Mouse (Mus musculus) forebrain, embryonic 12.5 days (tissue): ENCODE measurements around the gene Hist1h3e. TPM values are rescaled to one million over a fixed set of nuclear protein-coding genes. Genes with fewer than 3 reads are reported as not detected.
"Not testable (repeated sequence)": the region's sequence is repeated elsewhere in the genome, so short reads cannot be mapped to it uniquely, and the experiment has no call there.

Experiments used
- ATAC-seq: fragments of 200-750 bp; cut with Nextera tagmentation; 2 replicates; pipeline ENCODE4 v1.8.0; 2017; ENCODE audit warnings: moderate TSS enrichment; ENCODE audit not compliant: low FRiP score
- H3K27ac ChIP-seq: fragments of 300-500 bp; sonication (generic); 2 replicates; pipeline ENCODE4 v1.5.1; 2016; ENCODE audit warnings: mild to moderate bottlenecking
- H3K27me3 ChIP-seq: fragments of 300-500 bp; sonication (generic); 2 replicates; pipeline ENCODE4 v1.6.1; 2016; ENCODE audit warnings: mild to moderate bottlenecking
- H3K36me3 ChIP-seq: fragments of 300-500 bp; sonication (generic); replicated peaks from 2 replicates; pipeline ENCODE4 v1.6.1; 2016; ENCODE audit warnings: mild to moderate bottlenecking
- H3K4me1 ChIP-seq: fragments of 300-500 bp; sonication (generic); 2 replicates; pipeline ENCODE4 v1.6.1; 2016
- H3K4me2 ChIP-seq: fragments of 300-500 bp; sonication (generic); 2 replicates; pipeline ENCODE4 v1.6.1; 2016; ENCODE audit warnings: mild to moderate bottlenecking, moderate library complexity
- H3K4me3 ChIP-seq: fragments of 300-500 bp; sonication (generic); replicated peaks from 2 replicates; pipeline ENCODE4 v1.5.1; 2016; ENCODE audit warnings: mild to moderate bottlenecking
- H3K9ac ChIP-seq: fragments of 300-500 bp; sonication (generic); 2 replicates; pipeline ENCODE4 v1.6.1; 2016; ENCODE audit warnings: mild to moderate bottlenecking
- H3K9me3 ChIP-seq: fragments of 300-500 bp; sonication (generic); 2 replicates; pipeline ENCODE4 v1.6.1; 2016
- WGBS: fragments of 180-500 bp; shearing (Covaris S2); methylation state at CpG from one replicate; pipeline ENCODE4 v1.1.7; 2016; 5-methylcytosine and 5-hydroxymethylcytosine counted together
- polyA plus RNA-seq: library from polyadenylated mRNA; unstranded; fragments of >200 nt; fragmentation: Nextera tagmentation; extraction: Ambion mirVana; gene quantifications from 2 replicates; pipeline ENCODE4 v1.2.1, GENCODE M21; 2016

Hist1h3e gene
- polyA plus RNA-seq, 1 experiment from 2014 or later = 7.6 TPM

GRCm38 (mm10) chr13:23571022-23571503, 8.9 kb upstream of the Hist1h3e start, which contains the start of the genes Hist1h2ae and Hist1h2bg:
Hist1h2ae (minus strand) TSS chr13:23571220.
Hist1h2bg (plus strand) TSS chr13:23571396.
- ATAC-seq = peak; percentile 90
- H3K4me1 ChIP-seq = peaks cover 18% of the 10 kb centered on the region
- no peaks in the 10 kb centered on the region for H3K9me3 ChIP-seq
- H3K27ac ChIP-seq = peak within 1 kb of the TSS; percentile 97
- peak within 1 kb of the TSS; percentile 66 for H3K4me2 ChIP-seq
- under 1% methylated on average over 18 of the region's 18 CpGs for WGBS
- H3K36me3 ChIP-seq = no peaks in the 10 kb centered on the region
- H3K4me3 ChIP-seq = peak within 1 kb of the TSS; percentile 47
- peak within 1 kb of the TSS; percentile 77 for H3K9ac ChIP-seq
- no peaks in the 10 kb centered on the region for H3K27me3 ChIP-seq

DNA sequence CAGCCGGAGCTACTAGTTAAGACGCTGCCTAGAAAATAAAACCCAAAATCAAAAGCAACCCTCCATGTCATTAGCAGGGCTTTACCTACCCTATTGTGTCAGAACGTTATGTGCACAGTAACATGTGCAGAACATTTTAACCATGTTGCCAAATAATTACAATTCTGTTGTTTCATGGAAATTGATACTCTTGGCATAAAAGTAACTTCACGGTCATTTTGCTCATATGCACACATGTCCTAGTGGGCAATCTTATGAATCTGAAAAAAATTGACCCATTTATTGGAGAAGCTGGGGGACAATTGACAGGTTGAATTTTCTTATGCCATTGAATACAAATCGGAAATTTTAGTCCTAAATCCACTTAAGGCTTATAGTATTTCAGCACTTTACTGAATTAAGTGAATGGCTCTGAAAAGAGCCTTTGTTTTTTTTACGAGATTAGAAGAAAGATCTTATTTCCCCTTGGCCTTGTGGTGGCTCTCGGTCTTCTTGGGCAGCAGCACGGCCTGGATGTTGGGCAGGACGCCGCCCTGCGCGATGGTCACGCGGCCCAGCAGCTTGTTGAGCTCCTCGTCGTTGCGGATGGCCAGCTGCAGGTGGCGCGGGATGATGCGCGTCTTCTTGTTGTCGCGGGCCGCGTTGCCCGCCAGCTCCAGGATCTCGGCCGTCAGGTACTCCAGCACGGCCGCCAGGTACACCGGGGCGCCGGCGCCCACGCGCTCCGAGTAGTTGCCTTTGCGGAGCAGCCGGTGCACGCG, 8.3 kb upstream of the Hist1h3e start:
- Histone ChIP-seq H3K27ac (peak overlapping the region; percentile 97), H3K9ac (peak overlapping the region; percentile 49), H3K4me3 (peak overlapping the region; percentile 47), H3K4me2 (peak overlapping the region; percentile 66), H3K4me1 (peaks cover 17% of the 10 kb centered on the region)
- ATAC-seq, H3K27me3 ChIP-seq, H3K36me3 ChIP-seq, H3K9me3 ChIP-seq: not testable (repeated sequence)
- under 1% methylated on average over 29 of the region's 41 CpGs for WGBS

DNA sequence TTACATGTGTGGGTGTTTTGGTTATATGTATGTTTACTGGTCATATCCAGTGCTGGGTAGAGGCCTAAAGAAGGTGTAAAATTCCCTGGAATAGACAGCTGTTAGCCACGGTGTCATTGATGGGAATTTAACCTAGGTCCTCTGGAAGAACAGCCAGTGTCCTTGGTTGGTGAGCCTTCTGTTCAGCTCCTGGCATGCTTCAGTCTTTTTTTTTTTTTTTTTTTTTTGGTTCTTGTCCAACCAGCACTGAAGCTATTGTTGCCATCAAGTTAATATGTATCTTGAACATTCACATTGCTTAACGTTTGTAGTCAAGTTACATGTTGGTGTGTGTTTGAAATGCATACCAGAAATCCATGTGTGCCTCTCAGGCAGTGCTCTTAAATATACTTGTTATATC, 2.3 kb upstream of the Hist1h3e start:
- H3K9ac ChIP-seq = no peak overlapping the region
- peak overlapping the region; percentile 99; the same call in 1 of the 2 replicates for H3K27ac ChIP-seq
- H3K9me3 ChIP-seq = no peaks in the 10 kb centered on the region
- H3K4me1 ChIP-seq = no peaks in the 10 kb centered on the region; the same call in 1 of the 2 replicates
- H3K27me3 ChIP-seq = no peaks in the 10 kb centered on the region
- no peak overlapping the region for H3K4me3 ChIP-seq
- no peak overlapping the region for H3K4me2 ChIP-seq
- 84% methylated on average over 2 of the region's 2 CpGs for WGBS
- H3K36me3 ChIP-seq = no peaks in the 10 kb centered on the region
- no peak for ATAC-seq

GRCm38 (mm10) chr13:23562699-23563462, 712 bp upstream of the Hist1h3e start:
- H3K4me1 ChIP-seq = no peaks in the 10 kb centered on the region; the same call in 1 of the 2 replicates
- peak overlapping the region; percentile 99 for H3K27ac ChIP-seq
- WGBS = 2% methylated on average over 18 of the region's 18 CpGs
- H3K36me3 ChIP-seq = no peaks in the 10 kb centered on the region
- peak overlapping the region; percentile 48 for H3K9ac ChIP-seq
- ATAC-seq = peak; percentile 57
- peak overlapping the region; percentile 44 for H3K4me3 ChIP-seq
- no peaks in the 10 kb centered on the region for H3K27me3 ChIP-seq
- peak overlapping the region; percentile 64 for H3K4me2 ChIP-seq
- no peaks in the 10 kb centered on the region for H3K9me3 ChIP-seq

GRCm38 (mm10) chr13:23561531-23561882, 662 bp downstream of the Hist1h3e start:
- Histone ChIP-seq H3K27ac (peak overlapping the region; percentile 99), H3K9ac (peak overlapping the region; percentile 63), H3K4me2 (peak overlapping the region; percentile 64), H3K4me3 (peak overlapping the region; percentile 44)
- ATAC-seq, H3K9me3 ChIP-seq, H3K4me1 ChIP-seq, H3K36me3 ChIP-seq, H3K27me3 ChIP-seq: not testable (repeated sequence)
- WGBS = 0% methylated on average over 2 of the region's 5 CpGs

DNA sequence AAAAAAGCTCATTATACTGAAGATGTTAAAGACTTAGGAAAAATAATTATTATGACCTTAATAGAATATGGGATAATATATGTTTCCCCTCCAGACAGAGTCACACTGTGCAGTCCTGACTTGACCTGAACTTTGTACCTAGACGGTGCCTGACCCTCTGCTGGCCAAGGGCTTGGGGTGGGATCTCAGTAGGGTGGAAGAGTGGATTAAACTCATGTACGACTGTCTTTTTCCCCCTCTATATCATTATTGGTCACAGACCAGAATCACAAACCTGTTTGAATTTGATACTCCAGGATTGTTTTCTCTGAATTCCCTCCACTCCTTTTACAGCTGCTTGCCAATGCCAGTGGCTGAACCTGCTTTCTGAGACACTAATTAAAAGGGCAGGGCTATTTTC, 1.5 kb downstream of the Hist1h3e start:
- H3K9ac ChIP-seq, ATAC-seq: not testable (repeated sequence)

GRCm38 (mm10) chr13:23556906-23557305, 5.3 kb downstream of the Hist1h3e start:
- Histone ChIP-seq H3K27me3 (no peaks in the 10 kb centered on the region), H3K4me3 (no peak overlapping the region; the same call in 1 of the 2 replicates), H3K27ac (0 out of 2 replicates have a peak overlapping the region, but pooled peaks have one; percentile 42), H3K9ac (no peak overlapping the region), H3K36me3 (no peaks in the 10 kb centered on the region), H3K4me1 (peaks cover 16% of the 10 kb centered on the region), H3K9me3 (no peaks in the 10 kb centered on the region), H3K4me2 (peak overlapping the region; percentile 93)
- no peak for ATAC-seq
- WGBS = 73% methylated on average over 3 of the region's 3 CpGs

More for the DNA sequence above, 1.5 kb downstream of the Hist1h3e start:
- H3K4me1 ChIP-seq, H3K9me3 ChIP-seq, H3K4me3 ChIP-seq, H3K27me3 ChIP-seq, H3K36me3 ChIP-seq: not testable (repeated sequence)
- 24% methylated on average over 2 of the region's 2 CpGs for WGBS
- peak overlapping the region; percentile 73; the same call in 1 of the 2 replicates for H3K27ac ChIP-seq
- H3K4me2 ChIP-seq = peak overlapping the region; percentile 30

- Histone ChIP-seq H3K4me3 (peak overlapping the region; percentile 56), H3K27ac (peak overlapping the region; percentile 99), H3K4me2 (peak overlapping the region; percentile 93), H3K36me3 (no peaks in the 10 kb centered on the region), H3K9ac (peak overlapping the region; percentile 89), H3K4me1 (peaks cover 18% of the 10 kb centered on the region), H3K9me3 (no peaks in the 10 kb centered on the region), H3K27me3 (no peaks in the 10 kb centered on the region)
- WGBS = under 1% methylated on average over 18 of the region's 18 CpGs
- peak; percentile 82 for ATAC-seq
These were observed 6.2 kb downstream of the Hist1h3e start for GRCm38 (mm10) chr13:23555839-23556416.

GRCm38 (mm10) chr13:23554925-23555838, 7.0 kb downstream of the Hist1h3e start:
- no peaks in the 10 kb centered on the region for H3K36me3 ChIP-seq
- peak overlapping the region; percentile 93 for H3K4me2 ChIP-seq
- under 1% methylated on average over 54 of the region's 54 CpGs for WGBS
- peak overlapping the region; percentile 56 for H3K4me3 ChIP-seq
- no peaks in the 10 kb centered on the region for H3K27me3 ChIP-seq
- ATAC-seq = peak; percentile 88
- H3K9me3 ChIP-seq = no peaks in the 10 kb centered on the region
- H3K4me1 ChIP-seq = peaks cover 23% of the 10 kb centered on the region
- peak overlapping the region; percentile 89 for H3K9ac ChIP-seq
- peak overlapping the region; percentile 99 for H3K27ac ChIP-seq

DNA sequence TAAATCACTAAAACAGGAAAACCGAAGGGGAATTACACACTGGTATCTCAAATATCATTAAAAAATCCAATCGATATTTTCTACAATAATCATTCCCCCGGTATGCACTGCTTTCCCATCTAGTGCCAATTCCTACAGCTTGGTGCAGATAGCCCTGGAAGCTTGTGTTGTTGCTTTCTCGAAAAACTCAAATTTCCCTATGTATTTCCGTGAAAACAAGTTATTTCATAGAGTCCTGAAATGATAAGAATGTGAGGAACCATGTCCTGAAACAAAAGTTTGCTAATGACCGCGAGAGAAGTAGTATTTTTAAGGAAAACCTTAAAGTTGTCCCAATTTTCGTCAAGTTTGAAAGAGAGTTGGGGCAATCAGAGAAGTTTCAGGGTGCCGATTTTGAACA, 7.8 kb downstream of the Hist1h3e start:
- peak overlapping the region; percentile 93 for H3K4me2 ChIP-seq
- peak overlapping the region; percentile 56 for H3K4me3 ChIP-seq
- no peaks in the 10 kb centered on the region for H3K36me3 ChIP-seq
- H3K9me3 ChIP-seq = no peaks in the 10 kb centered on the region
- H3K9ac ChIP-seq = peak overlapping the region; percentile 89
- peak overlapping the region; percentile 99 for H3K27ac ChIP-seq
- 26% methylated on average over 9 of the region's 9 CpGs for WGBS
- peaks cover 23% of the 10 kb centered on the region for H3K4me1 ChIP-seq
- H3K27me3 ChIP-seq = no peaks in the 10 kb centered on the region
- no peak for ATAC-seq

DNA sequence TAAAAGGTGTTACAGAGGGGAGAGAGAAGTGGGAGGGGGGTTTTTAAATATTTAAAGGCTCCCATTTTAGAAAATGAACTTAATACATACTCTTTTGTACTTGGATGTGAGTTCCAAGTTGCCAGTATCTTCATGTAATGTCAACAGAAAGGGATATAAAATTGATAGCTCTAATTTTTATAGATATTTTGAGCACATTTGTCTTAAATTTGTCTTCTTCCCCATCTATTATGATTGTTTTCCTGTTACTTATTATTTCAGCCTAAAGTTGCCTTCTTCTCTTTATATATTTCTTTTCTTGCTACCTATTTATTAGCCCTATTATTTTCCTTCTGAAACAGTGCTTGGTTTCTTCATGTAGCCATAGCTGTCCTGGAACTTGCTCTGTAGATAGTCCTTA, 9.2 kb downstream of the Hist1h3e start, which contains the start of gene Hist1h1d:
Gene Hist1h1d (plus strand): TSS at position 301 of the 400 bp plus-strand sequence.
- Histone ChIP-seq H3K27ac (peak within 1 kb of the TSS; percentile 99), H3K4me3 (no peak within 1 kb of the TSS), H3K36me3 (no peaks in the 10 kb centered on the region), H3K9ac (no peak within 1 kb of the TSS), H3K27me3 (no peaks in the 10 kb centered on the region), H3K4me2 (peak within 1 kb of the TSS; percentile 93), H3K4me1 (peaks cover 23% of the 10 kb centered on the region), H3K9me3 (no peaks in the 10 kb centered on the region)
- ATAC-seq = no peak
